Mouse (Mus musculus) right cerebral cortex, postnatal 4 days (tissue): ENCODE results near the gene Lgmn.
A peak's percentile ranks its signal among the peaks of the same experiment; 100 is the strongest.

ENCODE experiments used
- DNase-seq: peaks from one replicate; pipeline ENCODE4 v3.0.0-alpha.2; 2022

Lgmn gene

DNA sequence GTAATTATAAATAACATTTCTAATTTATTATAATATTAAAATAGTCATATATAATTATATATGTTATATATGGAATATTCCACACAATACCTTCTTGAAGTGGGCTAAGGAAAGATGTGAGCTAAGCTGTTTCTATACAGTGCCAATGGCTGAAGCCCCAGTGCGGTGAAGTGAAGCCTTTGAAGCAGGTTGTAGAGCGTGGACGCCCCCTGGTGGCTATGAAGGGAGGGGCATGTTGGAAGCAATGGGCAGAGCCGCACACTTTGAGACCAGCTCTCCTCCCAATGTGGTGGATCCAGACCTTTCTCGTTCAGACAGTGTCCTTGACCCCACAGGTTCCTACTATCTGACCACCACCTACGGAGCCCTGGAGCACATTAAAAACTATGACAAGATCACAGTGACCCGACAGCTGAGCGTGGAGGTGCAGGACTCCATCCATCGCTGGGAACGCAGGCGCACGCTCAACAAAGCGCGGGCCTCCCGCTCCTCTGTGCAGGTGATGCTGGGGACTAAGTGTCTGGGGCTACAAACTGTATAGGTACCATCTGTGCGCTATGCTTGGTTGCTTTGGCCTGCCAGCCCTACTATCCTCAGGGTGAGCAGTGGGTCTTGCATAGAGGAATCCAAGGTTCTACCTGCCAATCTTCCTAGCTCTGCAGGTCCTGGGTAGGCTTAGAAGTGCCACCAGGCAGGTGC lies 52.2 kb downstream of the Lgmn start:
- DNase-seq, result peak; percentile 93

DNA sequence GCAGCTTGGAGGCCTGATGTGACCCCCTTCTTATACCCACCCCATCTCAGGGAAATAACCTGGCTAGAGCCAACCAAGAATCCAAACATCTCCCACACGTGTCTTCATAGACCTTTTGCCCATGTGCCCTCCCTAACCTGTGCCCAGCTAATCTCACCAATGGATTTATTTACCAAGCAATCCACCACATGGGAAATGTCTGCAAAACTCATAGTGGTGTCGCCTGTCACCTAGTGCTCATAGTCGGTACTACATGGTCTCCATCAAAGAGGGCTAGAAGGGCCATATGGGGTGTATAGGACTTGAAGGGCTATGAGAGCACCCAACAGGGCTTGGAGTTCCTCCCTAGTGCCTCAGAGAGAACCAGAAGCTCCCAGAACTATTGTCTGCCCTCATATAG lies 54.8 kb downstream of the Lgmn start:
- peak; percentile 57 for DNase-seq

DNA sequence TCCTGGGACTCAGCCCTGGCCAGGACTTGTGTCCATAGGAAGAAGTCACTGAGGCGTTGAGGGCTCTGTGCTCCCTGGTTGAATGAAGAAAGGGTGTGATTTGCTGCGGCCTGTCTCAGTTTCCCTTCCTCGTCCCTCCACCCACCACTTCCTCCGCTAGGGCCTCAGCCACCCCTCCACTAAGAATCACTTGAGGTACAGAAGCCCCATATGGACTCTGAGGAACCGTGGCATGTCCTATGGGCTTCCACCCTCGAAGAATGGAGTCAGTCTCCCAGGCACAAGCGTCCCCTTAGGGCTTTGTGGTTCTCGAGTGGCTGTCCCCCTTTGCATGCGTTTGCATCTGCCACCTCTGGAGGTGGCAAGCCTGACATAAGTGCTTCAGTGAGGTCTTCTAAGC lies 56.3 kb downstream of the Lgmn start:
- no peak for DNase-seq

DNA sequence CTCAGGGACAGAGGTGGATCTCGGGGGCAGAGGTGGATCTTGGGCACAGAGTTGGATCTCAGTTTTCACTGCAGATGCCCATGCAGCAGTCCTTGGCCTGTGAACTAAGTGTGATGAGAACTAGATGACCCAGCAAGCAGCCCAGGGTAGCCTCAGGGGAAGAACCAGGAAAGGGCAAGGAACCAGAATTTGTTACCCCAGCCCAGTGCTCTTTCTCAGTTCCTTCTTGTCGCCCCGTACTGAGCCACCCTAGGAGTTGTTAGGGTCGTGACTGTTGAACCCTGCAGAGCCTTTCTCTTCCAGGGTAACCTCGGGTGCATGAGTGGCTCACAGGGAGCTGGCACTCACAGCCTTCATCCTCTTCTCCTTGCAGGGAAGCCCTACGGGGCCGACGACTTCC lies 57.4 kb downstream of the Lgmn start:
- DNase-seq, result no peak

DNA sequence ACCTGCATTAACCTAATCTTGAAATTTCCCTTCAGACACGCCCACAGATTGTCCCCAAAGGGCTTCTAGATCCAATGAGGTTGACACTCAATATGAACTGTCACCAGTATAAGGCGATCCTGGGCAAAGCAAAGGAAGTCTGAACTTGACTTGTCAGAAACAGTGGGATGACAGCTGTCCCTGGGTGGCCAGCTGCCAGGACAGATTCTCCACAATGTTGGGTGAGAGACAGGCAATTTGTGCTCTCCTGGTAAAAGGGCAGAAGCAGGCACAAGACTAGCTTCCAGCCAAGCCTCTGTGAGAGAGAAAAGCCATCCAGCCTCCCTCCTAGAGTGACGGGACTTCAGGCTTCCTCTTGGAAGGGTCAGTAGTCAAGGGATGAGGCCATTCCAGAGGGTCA lies 67.3 kb downstream of the Lgmn start:
- DNase-seq, result no peak

DNA sequence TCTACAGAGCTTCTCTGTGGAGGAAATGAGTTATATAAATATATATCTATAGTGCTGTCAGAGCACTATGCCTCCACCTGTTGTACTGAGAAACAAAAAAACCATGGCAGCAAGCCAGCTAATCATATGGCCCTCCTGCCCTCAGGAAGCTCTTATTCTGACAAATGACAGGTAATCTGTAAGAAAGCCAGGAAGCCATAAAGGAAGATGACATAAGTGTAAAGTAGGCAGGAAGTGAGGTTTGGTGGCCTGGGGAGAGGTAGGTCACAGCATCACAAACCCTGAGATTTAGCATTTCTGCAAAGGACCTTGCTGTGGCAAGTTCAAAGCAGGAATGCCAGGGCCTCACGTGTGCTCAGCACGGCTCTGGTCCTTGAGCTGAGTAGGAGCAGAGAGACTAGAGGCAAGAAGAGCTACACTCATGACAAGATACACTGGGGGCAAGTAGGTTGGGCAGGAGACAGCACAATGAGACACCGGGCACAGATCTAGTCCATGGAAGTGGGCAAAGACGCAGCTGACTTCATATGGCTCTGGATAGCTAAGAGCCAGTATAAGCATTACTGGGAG lies 68.6 kb downstream of the Lgmn start:
- DNase-seq, result no peak

DNA sequence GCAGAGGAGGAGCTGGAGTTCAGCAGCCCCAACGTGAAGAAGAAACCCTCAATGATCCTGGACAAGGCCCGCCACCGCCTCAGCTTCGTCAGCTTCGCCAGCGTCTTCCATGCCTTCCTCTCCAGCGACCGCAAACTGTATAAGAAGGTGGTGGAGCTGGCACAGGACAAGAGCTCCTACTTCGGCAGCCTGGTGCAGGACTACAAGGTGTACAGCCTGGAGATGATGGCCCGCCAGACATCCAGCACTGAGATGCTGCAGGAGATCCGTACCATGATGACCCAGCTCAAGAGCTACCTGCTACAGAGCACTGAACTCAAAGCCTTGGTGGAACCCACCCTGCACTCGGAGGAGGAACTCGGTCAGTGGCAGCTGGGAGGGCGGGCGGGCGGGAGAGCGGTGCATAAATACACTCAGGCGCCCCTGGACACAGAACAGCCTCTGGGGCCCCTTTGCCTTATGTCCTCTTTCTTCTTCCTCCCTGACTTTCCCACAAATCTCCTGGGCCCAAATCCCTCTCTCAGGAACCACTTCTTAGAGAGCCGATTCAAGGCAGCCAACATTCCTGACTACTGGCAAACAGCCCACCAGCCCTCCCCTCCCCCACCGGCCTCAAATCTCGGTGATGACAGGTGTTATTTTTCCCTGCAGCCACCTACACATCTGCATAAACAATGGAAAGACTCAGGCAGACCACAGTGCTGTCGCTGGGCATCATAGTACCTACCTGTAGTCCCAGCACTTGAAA lies 70.0 kb downstream of the Lgmn start:
- DNase-seq, result no peak

DNA sequence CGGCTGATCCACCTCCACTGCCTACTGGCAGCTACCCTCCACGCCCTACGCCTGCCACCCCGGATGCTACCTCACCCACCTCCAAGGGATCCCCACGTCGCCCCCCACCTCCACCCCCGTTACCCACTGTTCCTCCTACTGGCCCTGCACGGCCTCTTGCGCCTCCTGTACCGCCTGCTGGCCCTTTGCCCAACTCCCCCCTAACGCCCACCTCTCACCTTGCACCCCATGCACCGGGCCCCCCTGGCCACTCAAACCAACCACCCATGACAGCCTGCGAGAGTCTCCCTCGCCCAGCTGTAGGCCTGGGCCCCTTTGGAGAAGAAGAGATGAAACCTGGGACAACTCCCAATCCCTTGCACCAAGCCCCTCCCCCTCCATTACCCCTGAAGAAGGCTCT lies 71.1 kb downstream of the Lgmn start:
- no peak for DNase-seq

DNA sequence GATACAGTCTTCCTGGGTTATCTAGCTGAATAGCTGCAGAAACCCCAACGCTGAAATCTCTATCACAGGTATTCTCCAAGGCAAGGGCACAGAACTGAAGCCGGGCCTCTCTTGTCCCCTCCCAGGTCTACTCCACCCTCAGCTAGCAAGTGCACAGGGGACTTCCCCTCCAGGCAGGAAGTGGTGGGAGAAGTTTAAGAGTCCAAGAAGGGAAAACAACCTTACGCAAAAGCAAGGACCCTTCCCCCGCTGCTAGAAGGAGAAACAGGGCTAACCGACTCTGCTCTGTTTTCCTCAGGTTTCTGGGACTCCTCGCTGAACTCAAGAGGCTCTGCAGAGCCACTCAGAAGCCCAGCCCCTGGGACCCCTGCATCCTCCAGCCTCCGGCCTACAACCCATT lies 71.5 kb downstream of the Lgmn start:
- no peak for DNase-seq

DNA sequence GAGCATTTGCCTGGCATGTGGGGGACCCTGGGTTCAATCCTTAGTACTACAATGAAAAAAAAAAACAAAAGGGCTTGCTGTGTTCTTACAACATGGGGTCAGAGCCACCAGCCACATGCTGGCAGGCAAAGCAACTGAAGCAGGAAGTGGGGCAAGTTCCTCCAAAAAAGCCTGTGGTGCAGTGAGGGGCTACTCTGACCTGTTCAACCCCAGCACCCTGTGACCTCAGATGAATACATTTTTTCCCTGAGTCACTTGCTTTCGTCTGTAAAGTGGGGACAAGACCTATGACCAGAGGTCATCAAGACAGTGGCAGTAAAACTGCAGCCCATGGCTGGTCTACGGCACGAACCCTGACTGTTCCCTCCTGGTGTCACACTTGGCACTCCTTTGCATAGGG lies 72.5 kb downstream of the Lgmn start:
- DNase-seq, result no peak

DNA sequence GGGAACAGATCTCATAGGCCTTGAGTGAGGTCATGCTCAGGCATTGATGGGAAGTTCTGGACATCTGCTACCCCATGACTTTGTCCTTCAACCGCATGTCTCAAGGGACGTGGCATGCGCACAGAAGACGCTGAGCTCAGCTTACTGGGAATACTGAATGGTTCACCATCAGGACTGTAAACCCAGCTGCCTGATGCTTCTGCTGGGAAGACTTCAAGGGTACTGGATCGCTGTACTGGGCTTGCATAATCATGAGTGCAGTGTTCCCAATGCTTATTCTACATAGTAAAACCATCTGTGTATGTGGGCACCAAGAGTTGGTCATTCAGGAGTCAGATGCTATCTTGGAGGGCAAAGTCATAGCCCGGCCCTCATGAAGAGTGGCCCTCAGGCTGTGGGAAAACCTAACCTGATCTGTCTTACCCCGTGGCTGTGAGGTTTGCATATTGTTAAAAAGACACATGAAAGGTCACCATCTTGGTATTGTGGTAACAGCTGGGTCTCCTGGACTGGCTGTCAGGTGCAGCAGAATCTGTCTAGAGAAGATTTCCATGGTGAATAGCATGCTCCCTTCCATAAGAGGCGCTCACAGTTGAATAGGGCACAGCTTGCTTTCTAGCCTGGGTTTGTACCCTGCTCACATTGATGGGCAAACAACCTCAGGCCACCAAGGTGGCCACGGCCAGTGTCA lies 73.3 kb downstream of the Lgmn start:
- no peak for DNase-seq

DNA sequence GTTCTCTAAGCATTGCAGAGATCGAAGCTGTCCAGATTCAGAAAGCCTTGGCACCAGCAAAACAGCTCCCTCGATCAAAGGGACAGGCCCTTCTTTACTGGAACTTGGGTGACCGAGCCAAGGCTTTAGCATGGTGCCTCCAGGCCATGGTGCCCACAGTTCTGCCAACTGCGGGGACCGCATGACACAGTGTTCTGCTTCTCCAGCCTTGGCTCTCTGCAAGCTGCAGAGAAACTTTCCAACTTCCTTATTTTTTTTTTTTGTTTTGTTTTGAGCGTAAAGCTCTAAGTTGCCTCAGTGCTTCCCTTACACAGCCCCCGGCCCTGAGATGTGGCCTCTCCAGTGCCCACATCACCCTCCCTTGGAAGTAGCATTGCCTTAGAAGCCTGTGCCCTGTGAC lies 74.6 kb downstream of the Lgmn start:
- no peak for DNase-seq

DNA sequence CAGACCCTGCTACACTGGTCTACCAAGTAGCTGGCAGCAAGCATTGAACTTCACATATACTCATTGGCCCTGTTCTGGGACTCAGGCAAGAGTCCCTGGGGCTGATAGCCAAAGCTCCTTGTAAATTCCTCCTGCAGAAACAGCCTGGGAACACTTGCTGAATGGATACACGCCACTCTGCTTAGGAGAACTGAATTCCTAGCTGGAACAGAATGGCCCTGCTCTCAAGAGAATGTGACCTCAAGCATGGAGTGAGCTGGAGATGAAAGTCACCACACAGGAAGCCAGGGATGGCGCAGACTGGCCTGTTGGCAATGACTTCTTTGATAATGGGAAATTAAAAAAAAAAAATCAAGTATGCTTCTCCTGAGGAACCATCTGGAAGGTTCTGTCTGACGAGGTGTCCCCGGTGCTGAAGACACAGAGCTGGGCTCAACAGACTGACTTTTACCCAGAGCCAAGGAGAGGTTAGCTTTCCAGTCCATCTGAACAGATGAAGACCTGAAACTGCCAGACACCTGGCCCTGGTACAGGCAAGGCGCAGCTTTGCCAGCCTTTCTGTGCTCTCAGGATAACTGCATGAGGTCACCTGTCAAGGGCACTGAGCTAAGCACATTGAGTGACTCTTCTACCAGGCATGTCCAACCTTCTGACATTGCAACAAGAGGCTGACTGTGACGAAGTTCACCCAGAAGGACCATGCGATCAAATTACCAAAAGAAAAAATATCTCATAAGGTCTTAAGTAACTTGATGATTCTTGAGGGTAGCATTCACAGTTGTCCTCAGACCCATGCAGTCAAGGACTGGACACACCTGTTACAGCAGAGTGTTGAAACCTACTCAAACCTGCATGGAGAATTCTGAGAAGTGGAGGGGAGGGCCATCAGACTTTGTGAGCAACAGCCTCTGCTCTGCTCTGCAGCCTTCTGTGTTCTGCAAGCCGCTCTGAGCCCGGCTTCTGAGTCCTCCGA lies 78.1 kb downstream of the Lgmn start:
- no peak for DNase-seq

DNA sequence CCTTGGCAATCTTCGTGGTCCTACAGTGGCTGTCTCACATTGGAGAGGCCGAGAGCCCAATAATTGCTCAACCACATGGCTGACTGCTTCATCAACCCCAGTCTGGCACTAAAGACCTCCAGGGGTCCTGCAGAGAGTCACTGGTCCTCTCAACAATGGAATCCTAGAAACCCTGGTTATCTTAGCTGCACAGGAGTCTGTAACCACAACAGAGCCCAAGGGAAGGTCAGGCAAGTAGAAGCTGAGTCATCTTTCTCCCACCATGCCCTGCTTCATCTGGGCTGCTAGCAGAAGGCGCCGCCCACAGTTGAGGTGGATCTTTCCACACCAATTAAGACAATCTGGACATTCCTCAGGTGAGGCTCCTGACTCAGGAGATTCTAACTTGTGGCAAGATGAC lies 80.2 kb downstream of the Lgmn start:
- DNase-seq, result no peak

DNA sequence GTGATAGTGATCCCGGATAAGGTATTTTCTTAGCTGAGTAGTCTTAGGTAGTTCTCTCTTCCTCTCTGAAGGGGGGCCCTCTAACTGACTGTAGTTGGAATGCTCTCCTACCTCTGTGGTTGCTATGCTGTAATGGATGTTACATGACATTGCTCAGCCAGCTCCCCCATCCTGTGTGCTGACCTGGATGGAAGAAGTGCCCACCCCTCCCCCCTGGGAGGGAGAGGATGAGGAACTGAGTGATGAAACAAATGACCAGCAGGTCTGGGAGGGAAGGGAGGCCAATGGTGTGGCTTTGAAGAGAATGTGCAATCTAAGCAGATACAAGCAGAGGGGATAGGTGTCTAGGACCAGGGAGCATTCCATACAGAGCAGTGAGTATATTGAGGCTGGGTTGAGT lies 82.8 kb downstream of the Lgmn start:
- no peak for DNase-seq

DNA sequence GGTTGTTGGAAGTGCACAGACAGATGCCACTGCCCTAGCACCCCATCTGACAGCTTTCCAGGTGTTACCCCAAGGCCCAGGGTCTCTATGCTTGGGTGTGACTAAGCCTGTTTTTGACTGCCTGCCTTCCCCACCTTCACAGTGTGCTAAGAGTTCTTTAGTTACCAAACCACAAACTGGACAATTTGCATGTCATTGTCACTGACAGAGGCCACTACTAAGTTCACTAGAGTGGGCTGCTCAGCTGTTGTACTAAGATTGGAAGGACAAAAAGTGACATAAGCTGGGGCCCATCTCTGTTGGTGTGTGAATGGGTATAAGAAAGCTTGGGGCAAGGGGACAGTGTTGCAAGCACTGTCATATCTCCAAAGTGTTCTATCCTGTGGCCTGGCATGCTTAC lies 83.8 kb downstream of the Lgmn start:
- no peak for DNase-seq

DNA sequence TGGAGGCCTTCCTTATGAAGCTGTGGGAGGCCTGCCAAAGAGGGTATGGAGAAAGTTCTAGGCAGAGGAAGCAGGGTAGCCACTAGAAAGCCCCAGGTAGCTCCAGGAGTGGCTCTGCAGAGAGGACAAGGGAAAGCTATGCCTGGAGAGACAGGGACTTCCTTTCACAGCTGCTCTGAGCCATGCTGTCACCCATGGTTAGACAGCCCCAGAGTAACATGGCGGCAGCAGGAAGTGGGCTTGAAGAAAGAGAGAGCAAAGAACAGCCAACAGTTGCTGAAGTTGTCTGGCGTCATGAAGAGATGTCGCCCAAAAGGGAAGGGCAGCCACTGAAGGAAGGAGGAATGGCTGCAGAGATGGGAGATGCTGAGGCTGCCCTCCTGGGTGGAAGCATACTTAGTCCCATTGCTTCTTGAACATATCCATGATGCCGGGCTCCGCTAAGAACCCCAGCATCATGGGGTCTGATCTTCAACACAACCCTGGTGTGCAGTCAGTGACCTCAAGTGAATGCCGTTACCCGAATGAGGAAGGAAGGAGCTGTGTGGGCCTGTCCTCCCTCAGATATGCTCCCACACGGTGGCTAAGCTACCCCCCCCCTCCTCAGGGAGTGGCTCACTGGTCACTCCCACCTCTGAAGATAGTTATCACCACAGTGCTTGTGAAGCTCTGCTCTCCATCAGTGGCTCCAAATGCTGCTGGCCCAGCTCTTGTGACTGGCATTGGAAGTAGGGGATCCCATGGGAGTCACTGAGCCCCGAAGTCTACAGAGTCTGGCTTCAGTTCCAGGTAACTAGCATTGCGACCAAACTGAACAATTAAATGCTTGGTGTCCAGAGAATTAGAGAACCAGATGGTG lies 85.3 kb downstream of the Lgmn start:
- DNase-seq, result no peak

DNA sequence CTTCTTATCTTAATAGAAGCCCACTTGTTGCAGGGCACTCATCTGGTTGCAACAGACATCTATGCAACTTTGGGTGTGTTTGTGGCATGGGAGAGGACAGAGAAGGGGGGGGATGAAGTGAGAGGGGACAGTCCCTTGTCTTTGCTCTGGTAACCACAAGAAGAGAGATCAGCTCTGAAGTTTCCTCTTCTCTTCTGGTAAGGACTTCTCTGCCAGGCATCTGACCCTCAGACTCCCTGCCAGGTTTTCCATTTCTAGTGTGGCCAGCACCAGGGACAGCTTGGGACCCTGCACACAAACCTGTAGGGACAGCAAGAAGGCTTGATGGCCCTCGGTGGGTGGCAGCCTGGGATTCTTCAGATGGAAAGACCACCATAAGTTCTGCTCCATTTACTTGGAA lies 88.6 kb downstream of the Lgmn start:
- DNase-seq, result no peak

DNA sequence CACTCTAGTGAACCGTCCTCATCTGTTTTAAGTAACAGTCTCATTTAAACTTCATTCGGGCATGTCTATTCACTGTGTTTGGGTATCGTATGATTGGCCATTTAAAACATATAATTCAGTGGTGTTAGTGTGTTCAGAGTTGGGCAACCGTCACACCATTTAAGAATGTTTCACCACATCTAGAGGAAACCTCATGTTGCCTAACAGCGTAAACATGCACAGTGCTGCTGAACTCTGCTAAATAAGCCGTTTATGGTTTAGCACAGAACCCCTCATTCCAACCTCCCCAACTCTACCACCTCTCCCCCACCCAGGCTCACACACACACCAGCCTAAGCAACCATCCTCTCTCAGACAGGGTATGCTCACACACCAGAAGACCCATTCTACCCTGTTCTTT lies 91.2 kb downstream of the Lgmn start:
- DNase-seq, result no peak

DNA sequence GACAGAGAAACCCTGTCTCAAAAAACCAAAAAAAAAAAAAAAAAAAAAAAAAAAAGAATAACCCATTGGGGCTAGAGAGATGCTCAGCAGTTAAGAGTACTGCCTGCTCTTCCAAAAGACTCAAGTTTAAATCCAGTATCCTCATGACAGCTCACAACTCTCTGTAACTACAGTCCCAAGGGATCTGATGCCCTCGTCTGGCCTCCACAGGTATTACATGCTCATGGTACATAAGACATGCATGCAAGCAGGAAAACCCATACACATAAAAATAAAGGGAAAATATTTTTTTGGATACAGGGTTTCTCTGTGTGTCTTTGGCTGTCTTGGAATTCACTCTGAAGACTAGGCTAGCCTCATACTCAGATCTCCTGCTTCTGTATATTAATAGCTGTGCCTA lies 93.1 kb downstream of the Lgmn start:
- peak; percentile 35 for DNase-seq

DNA sequence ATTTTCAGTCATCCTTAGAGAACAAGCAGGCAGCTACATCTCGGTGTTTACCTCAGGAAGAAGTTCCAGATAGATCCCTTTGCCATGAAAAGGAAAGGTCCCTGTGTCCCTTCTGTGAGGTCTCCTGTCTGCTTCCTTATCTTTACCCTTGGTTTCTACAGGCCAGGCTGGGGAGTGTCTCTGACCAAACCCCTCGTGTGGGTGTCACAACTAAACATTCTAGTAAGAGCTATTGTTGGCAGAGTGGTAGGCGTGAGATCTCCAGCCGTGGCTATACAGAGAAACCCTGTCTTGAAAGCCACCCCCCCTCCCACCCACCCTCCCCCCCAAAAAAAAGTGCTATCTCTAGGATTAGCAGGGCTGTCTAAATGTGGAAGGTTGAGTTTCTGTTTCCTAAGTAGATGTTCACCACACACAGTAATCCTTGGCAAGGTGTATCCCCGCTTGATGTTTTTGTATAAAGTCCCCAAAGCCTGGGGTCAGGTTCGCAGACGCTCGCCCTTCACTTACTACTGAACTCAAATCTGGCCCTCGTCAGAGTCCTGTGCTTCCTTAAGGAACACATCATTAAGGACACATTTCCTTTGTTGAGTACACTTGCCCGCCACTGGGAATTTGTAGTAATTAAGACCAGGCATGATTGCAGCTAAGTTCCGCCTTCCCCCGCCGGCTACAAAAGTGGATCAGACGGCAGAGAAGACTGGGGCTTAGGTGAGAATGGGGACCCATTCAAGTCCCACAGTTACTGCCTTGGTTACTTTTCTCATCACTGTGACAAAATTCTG lies 94.4 kb downstream of the Lgmn start:
- DNase-seq, result no peak
